13 mouse cellular contexts compared by ENCODE assay signal in the genomic region with DNA sequence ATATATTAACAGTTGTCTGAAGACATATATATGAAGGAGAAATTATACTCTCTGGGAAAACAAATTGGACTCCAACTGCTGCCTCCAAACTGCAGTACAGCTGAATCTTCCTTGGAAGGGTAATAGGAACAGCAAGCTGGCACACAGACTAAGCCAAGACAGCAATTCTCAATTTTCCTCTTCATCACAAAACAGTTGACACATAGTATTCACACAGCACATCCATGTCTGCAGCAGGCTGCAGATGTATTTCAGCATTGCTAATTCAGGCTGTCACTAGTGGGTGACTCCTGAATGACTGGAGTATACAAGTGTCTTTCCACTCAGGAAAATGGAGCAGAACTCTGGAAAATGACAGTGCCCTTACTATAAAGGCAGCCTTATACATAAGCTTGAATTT.
DNase-seq lines count a peak whose midpoint lies in the region; ATAC-seq and TF ChIP-seq lines count a peak whose summit lies in the region.
"Had no signal": no experiment of that assay in that cellular context is flagged by ENCODE, and none has a peak within 500 bp of the region (broad histone marks: within the 10 kb centered on the region; RNA-seq: fewer than 3 reads in every experiment).

No protein-coding gene starts in this region.

- DNase-seq in midbrain, embryonic 10.5 days (ENCODE audit: low spot score), result no peak
- no peak for DNase-seq in midbrain, postnatal 0 days (ENCODE audit: low spot score)
- peak; percentile 11 to 33 for DNase-seq in layer of hippocampus, postnatal 14 days (ENCODE audit: low spot score in 2 of 2)
- DNase-seq in thymus, adult 2 months, result no peak
- DNase-seq in kidney, postnatal 25 days, result no peak
- DNase-seq: cerebellum, adult 9-10 months; gastrocnemius, postnatal 10 days; kidney, postnatal 14 days had no signal

- no peaks in the 10 kb centered on the region for H3K36me3 ChIP-seq in midbrain, embryonic 10.5 days
- H3K36me3 ChIP-seq in midbrain, postnatal 0 days (ENCODE audit: insufficient read depth, low read length), result no peaks in the 10 kb centered on the region
- H3K36me3 ChIP-seq in forebrain, embryonic 15.5 days, result no peaks in the 10 kb centered on the region
- H3K36me3 ChIP-seq in neural tube, embryonic 15.5 days, result no peaks in the 10 kb centered on the region
- no peaks in the 10 kb centered on the region for H3K36me3 ChIP-seq in thymus, adult 2 months (ENCODE audit: control insufficient read depth, insufficient read depth, low read length)
- H3K36me3 ChIP-seq: heart, embryonic 10.5 days; limb, embryonic 13.5 days had no signal

- H3K9ac ChIP-seq in midbrain, postnatal 0 days (replicated peaks; ENCODE audit: low read length, poor library complexity, severe bottlenecking), result no peak overlapping the region
- H3K9ac ChIP-seq in forebrain, embryonic 15.5 days (replicated peaks), result no peak overlapping the region
- H3K9ac ChIP-seq in neural tube, embryonic 15.5 days (replicated peaks), result no peak overlapping the region
- H3K9ac ChIP-seq: limb, embryonic 13.5 days had no signal

- no peaks in the 10 kb centered on the region for H3K27me3 ChIP-seq in midbrain, embryonic 10.5 days (ENCODE audit: low read depth, poor library complexity, severe bottlenecking)
- no peaks in the 10 kb centered on the region for H3K27me3 ChIP-seq in midbrain, postnatal 0 days (ENCODE audit: insufficient read depth, low read length)
- no peaks in the 10 kb centered on the region for H3K27me3 ChIP-seq in forebrain, embryonic 15.5 days
- no peaks in the 10 kb centered on the region for H3K27me3 ChIP-seq in neural tube, embryonic 15.5 days (replicated peaks)
- no peaks in the 10 kb centered on the region for H3K27me3 ChIP-seq in thymus, adult 2 months (ENCODE audit: control insufficient read depth, insufficient read depth, low read length)
- H3K27me3 ChIP-seq: limb, embryonic 13.5 days had no signal

- H3K4me3 ChIP-seq in midbrain, embryonic 10.5 days, result no peak overlapping the region
- H3K4me3 ChIP-seq in midbrain, postnatal 0 days (ENCODE audit: low read depth, low read length), result no peak overlapping the region
- H3K4me3 ChIP-seq in forebrain, embryonic 15.5 days, result no peak overlapping the region
- H3K4me3 ChIP-seq in neural tube, embryonic 15.5 days (replicated peaks), result no peak overlapping the region
- H3K4me3 ChIP-seq in thymus, adult 2 months (ENCODE audit: control insufficient read depth, insufficient read depth, low read length), result no peak overlapping the region
- H3K4me3 ChIP-seq: erythroblast, embryonic 14.5 days; heart, embryonic 10.5 days; limb, embryonic 13.5 days had no signal

- no peak overlapping the region for H3K4me2 ChIP-seq in midbrain, postnatal 0 days (ENCODE audit: low read depth, low read length, poor library complexity, severe bottlenecking)
- H3K4me2 ChIP-seq in forebrain, embryonic 15.5 days (replicated peaks), result peak overlapping the region; percentile 14; the same call in 1 of the 2 replicates
- no peak overlapping the region for H3K4me2 ChIP-seq in neural tube, embryonic 15.5 days
- H3K4me2 ChIP-seq: limb, embryonic 13.5 days had no signal

- 0 out of 2 replicates have a peak overlapping the region, but pooled peaks have one; percentile 33 for H3K27ac ChIP-seq in midbrain, embryonic 10.5 days (replicated peaks)
- no peak overlapping the region for H3K27ac ChIP-seq in midbrain, postnatal 0 days (ENCODE audit: low read depth, low read length)
- H3K27ac ChIP-seq in forebrain, embryonic 15.5 days (replicated peaks), result peak overlapping the region; percentile 82
- no peak overlapping the region for H3K27ac ChIP-seq in neural tube, embryonic 15.5 days (replicated peaks)
- no peak overlapping the region for H3K27ac ChIP-seq in thymus, adult 2 months (ENCODE audit: control insufficient read depth, insufficient read depth, low read length)
- H3K27ac ChIP-seq: heart, embryonic 10.5 days; limb, embryonic 13.5 days had no signal

- no peak for TF ChIP-seq CTCF in midbrain, postnatal 0 days (IDR thresholded peaks at IDR 0.05)
- TF ChIP-seq CTCF in thymus, adult 2 months (IDR thresholded peaks at IDR 0.05; ENCODE audit: borderline replicate concordance, control insufficient read depth, extremely low read depth, insufficient read depth, low read length, poor library complexity), result no peak

- no peak for TF ChIP-seq POLR2A in thymus, adult 2 months (IDR thresholded peaks at IDR 0.05; ENCODE audit: control insufficient read depth, extremely low read depth, insufficient read depth, low read length, poor library complexity)

- ATAC-seq in midbrain, postnatal 0 days (ENCODE audit: low FRiP score), result no peak
- ATAC-seq in forebrain, embryonic 15.5 days (replicated peaks), result peak; percentile 84
- ATAC-seq in neural tube, embryonic 15.5 days (ENCODE audit: low FRiP score), result peak; percentile 61; the same call in 1 of the 2 replicates

- peaks cover 19% of the 10 kb centered on the region for H3K4me1 ChIP-seq in midbrain, embryonic 10.5 days
- H3K4me1 ChIP-seq in midbrain, postnatal 0 days (ENCODE audit: insufficient read depth, low read length), result 0 out of 2 replicates have a peak, but pooled peaks cover 4% of the 10 kb centered on the region
- H3K4me1 ChIP-seq in forebrain, embryonic 15.5 days, result peaks cover 20% of the 10 kb centered on the region
- 0 out of 2 replicates have a peak, but pooled peaks cover 5% of the 10 kb centered on the region for H3K4me1 ChIP-seq in neural tube, embryonic 15.5 days
- H3K4me1 ChIP-seq in thymus, adult 2 months (replicated peaks; ENCODE audit: control insufficient read depth, insufficient read depth, low read length), result no peaks in the 10 kb centered on the region
- H3K4me1 ChIP-seq: heart, embryonic 10.5 days; limb, embryonic 13.5 days had no signal

- 0 out of 2 replicates have a peak, but pooled peaks cover 3% of the 10 kb centered on the region for H3K9me3 ChIP-seq in midbrain, embryonic 10.5 days (replicated peaks)
- no peaks in the 10 kb centered on the region for H3K9me3 ChIP-seq in midbrain, postnatal 0 days (ENCODE audit: low read length)
- H3K9me3 ChIP-seq in forebrain, embryonic 15.5 days, result no peaks in the 10 kb centered on the region
- no peaks in the 10 kb centered on the region for H3K9me3 ChIP-seq in neural tube, embryonic 15.5 days (replicated peaks)
- H3K9me3 ChIP-seq: heart, embryonic 10.5 days had no signal

Comparison
In these comparisons a context has a peak if more than half of its experiments do, and no peak if none do; other contexts are left out.
1. H3K27ac ChIP-seq: peak in midbrain, embryonic 10.5 days (single experiment) and forebrain, embryonic 15.5 days (single experiment); none in midbrain, postnatal 0 days (single experiment), neural tube, embryonic 15.5 days (single experiment) and thymus, adult 2 months (single experiment).
2. DNase-seq: peak in layer of hippocampus, postnatal 14 days (2 of 2); none in midbrain, embryonic 10.5 days (single experiment), midbrain, postnatal 0 days (single experiment), thymus, adult 2 months (single experiment) and kidney, postnatal 25 days (0 of 2).